Mouse (Mus musculus): Measurements from ENCODE around the gene Trib2.

Gene Trib2

GRCm38 (mm10) chr12:15813133-15813818 lies 3.4 kb downstream of the Trib2 start:
- no peak for DNase-seq

- DNase-seq = no peak
Observed at GRCm38 (mm10) chr12:15812139-15812962, 4.4 kb downstream of the Trib2 start.

GRCm38 (mm10) chr12:15811682-15812081 lies 5.0 kb downstream of the Trib2 start:
- DNase-seq = no peak

- DNase-seq = no peak
Observed at GRCm38 (mm10) chr12:15810926-15811325, 5.8 kb downstream of the Trib2 start.

- no peak for DNase-seq
Observed at GRCm38 (mm10) chr12:15809657-15810056, 7.1 kb downstream of the Trib2 start.

GRCm38 (mm10) chr12:15809249-15809648 lies 7.5 kb downstream of the Trib2 start:
- DNase-seq = no peak

GRCm38 (mm10) chr12:15808186-15808800 lies 8.4 kb downstream of the Trib2 start:
- no peak for DNase-seq

- DNase-seq = no peak
Observed at GRCm38 (mm10) chr12:15804931-15805331, 11.8 kb downstream of the Trib2 start.

- no peak for DNase-seq
Observed at GRCm38 (mm10) chr12:15803936-15804438, 12.7 kb downstream of the Trib2 start.

- DNase-seq = no peak
Observed at GRCm38 (mm10) chr12:15801571-15801930, 15.2 kb downstream of the Trib2 start.

- no peak for DNase-seq
Observed at GRCm38 (mm10) chr12:15800914-15801570, 15.7 kb downstream of the Trib2 start.

GRCm38 (mm10) chr12:15800196-15800913 lies 16.4 kb downstream of the Trib2 start:
- DNase-seq = no peak

- DNase-seq = no peak
Observed at GRCm38 (mm10) chr12:15798019-15798418, 18.7 kb downstream of the Trib2 start.

- no peak for DNase-seq
Observed at GRCm38 (mm10) chr12:15795886-15796285, 20.8 kb downstream of the Trib2 start.

GRCm38 (mm10) chr12:15793336-15793735 lies 23.4 kb downstream of the Trib2 start:
- DNase-seq = no peak

- DNase-seq = no peak
Observed at GRCm38 (mm10) chr12:15790181-15790580, 26.5 kb downstream of the Trib2 start.

- DNase-seq = no peak
Observed at GRCm38 (mm10) chr12:15777047-15777446, 39.7 kb downstream of the Trib2 start.

GRCm38 (mm10) chr12:15771686-15772085 lies 45.0 kb downstream of the Trib2 start:
- DNase-seq = no peak

- DNase-seq = no peak
Observed at GRCm38 (mm10) chr12:15768536-15768935, 48.2 kb downstream of the Trib2 start.

- no peak for DNase-seq
Observed at GRCm38 (mm10) chr12:15765996-15766395, 50.7 kb downstream of the Trib2 start.

- DNase-seq = no peak
Observed at GRCm38 (mm10) chr12:15765238-15765637, 51.5 kb downstream of the Trib2 start.

GRCm38 (mm10) chr12:15761453-15762116 lies 55.1 kb downstream of the Trib2 start:
- no peak for DNase-seq

All from cerebellum, adult 8-10 months (tissue).